Mouse (Mus musculus): ENCODE data around the gene Mapkapk3. TPM values are rescaled to one million over a fixed set of nuclear protein-coding genes. Genes with fewer than 3 reads are reported as not detected.

The Mapkapk3 gene
- total RNA-seq (2023) = 10 to 100 TPM; 73.7 to 75.7 TPM

DNA sequence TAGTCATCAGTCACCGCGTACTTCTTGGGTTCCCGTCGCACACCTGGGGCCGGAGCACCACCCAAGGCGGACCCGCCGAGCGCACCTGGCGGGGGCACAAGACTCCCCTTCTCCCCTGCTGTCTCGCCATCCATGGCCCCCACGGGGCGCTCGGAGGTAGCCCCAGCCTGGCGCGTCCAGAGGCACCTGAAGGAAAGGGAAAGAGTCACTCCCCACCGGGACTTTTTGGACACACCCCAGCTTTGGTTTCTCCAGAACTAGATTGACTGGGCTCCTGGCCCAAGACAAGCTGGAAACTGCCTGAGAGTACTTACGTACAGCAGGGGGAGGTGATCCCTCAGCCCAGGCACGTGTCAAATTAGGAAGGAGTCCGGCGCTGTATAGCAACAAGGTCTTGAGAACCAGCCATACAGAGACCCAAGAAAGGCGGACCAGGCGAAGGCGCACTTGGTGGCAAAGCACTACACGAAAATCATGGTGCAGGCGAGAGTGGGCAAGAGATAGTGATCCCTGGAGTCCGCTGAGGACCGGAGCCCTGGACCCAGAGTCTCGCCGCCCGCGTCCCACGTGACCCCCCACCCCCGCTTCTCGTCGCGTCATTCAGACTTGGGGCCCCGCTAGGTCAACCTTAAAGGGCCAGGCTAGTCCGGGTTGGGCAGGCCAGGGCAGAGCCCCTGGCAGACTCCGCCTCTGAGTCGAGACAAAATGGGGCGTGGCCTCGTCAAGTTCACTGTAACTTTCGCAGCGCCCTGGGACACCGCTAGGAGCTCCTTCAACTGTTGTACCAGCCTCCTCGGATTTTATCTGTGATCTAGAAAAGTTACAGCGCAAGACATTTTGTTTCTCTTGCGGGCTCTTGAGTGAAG is at the start of gene Mapkapk3:
Gene Mapkapk3, minus strand, starts transcription at position 667 of the 866 bp plus-strand sequence.

DNA sequence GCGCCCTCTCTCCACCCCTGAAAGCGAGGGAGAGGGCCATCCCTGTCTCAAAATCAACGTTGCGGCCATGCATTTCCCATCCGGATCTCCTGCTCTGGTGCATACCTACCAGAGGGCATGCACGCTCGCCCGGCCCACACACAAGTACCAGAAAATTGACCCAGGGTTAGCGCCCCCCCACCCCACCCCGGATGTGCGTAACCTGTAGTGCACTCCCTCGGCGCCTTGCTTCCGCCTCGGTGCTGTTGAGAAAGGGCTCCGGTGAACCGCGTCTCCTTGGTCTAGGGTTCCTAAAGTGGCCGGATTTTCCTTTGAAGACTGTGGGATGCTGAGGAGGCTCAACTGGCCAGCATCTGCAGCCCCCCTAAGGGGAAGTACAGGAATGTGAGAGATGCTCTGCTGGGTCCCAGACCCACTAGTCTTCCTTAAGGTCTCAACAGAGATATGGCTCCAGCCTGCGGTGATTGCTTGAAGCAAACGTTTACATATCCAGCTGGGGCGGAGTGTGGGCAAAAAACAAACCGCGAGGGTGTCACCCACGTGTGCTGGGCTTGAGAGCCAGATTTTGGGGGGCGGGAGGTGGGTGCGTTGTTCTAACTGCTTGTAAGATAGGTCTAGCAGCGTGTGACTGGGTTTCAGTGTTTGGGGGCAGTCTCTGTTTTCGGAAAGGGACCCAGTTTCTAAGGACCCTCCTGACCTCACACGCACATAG is 48.7 kb upstream of the Mapkapk3 start, which contains the start of gene Hemk1:
Gene Hemk1, minus strand, starts transcription at position 179 of the 712 bp plus-strand sequence.

DNA sequence AAGGTAGTCTGAATTCAATTTTAAA is 6.2 kb upstream of the Mapkapk3 start, which contains the start of gene Cish:
Gene Cish, plus strand, starts transcription at position 11 of the 25 bp plus-strand sequence.

DNA sequence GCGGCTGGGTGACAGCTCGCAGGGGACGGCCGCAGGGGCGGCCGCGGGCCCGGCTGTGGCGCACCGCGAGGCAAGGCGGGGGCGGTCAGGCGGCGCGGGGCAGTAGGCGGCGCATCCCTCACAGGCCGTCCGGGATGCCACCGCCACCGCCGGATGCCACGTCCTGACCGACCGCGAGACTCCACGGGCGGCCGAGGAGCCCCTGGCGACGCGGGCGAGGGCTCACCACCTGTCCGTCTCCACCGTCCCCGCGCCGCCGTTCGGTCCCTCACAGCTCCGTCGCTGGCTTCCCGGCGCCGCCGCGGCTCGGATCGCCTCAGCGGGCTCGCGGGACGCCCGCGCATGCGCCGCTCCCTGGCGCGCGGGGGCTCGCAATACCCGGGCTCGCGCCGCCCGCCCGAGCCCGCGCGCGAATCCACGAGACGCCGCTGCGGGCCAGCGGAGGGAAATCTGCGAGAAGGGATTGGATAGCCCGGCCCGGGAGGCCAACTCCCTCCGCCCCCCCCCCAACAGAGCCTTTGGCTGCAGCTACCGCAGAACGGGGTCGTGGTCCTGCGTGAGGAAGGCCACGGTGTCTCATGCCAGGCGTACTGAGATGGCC is 58.0 kb downstream of the Mapkapk3 start, which contains the start of gene Dock3:
Gene Dock3, minus strand, starts transcription at position 371 of the 601 bp plus-strand sequence.

Other genes starting within 250 kb of the Mapkapk3 start
- gene Dock3, start 58.0 kb downstream of the Mapkapk3 start, total RNA-seq (2023) = 10 to 100 TPM in 1 of 2 experiments, 1 to 10 TPM in 1; 5.8 to 10.4 TPM
- 1 to 10 TPM in 1 of 2 experiments, under 1 TPM in 1; 0.18 to 1.4 TPM for gene Cish, start 6.1 kb upstream of the Mapkapk3 start, total RNA-seq (2023)
- gene Hemk1, start 48.5 kb upstream of the Mapkapk3 start, total RNA-seq (2023) = 1 to 10 TPM; 3.8 to 8.3 TPM
- not detected for gene 6430571L13Rik, start 50.7 kb upstream of the Mapkapk3 start, total RNA-seq (2023)
- gene Cacna2d2, start 109.7 kb upstream of the Mapkapk3 start, total RNA-seq (2023) = not detected
- gene Tmem115, start 244.1 kb upstream of the Mapkapk3 start, total RNA-seq (2023) = 10 to 100 TPM; 22.2 to 24.0 TPM

All from monocyte, adult 59 days (primary cell).